Mouse (Mus musculus) liver, embryonic 12.5 days (tissue): ENCODE results near the gene Gtsf1l. TPM values are rescaled to one million over a fixed set of nuclear protein-coding genes. Genes with fewer than 3 reads are reported as not detected.

Source experiments
- ATAC-seq: fragments of 200-750 bp; cut with Nextera tagmentation; 2 replicates; pipeline ENCODE4 v1.8.0; 2017; ENCODE audit warnings: moderate number of reproducible peaks, mild to moderate bottlenecking, moderate library complexity
- H3K27ac ChIP-seq: fragments of 300-500 bp; sonication (generic); 2 replicates; pipeline ENCODE4 v1.5.1; 2016; ENCODE audit warnings: mild to moderate bottlenecking
- H3K27me3 ChIP-seq: fragments of 300-500 bp; sonication (generic); replicated peaks from 2 replicates; pipeline ENCODE4 v1.6.1; 2016; ENCODE audit warnings: mild to moderate bottlenecking, moderate library complexity
- H3K36me3 ChIP-seq: fragments of 300-500 bp; sonication (generic); 2 replicates; pipeline ENCODE4 v1.6.1; 2016; ENCODE audit warnings: mild to moderate bottlenecking, moderate library complexity
- H3K4me1 ChIP-seq: fragments of 300-500 bp; sonication (generic); 2 replicates; pipeline ENCODE4 v1.6.1; 2016
- H3K4me2 ChIP-seq: fragments of 300-500 bp; sonication (generic); 2 replicates; pipeline ENCODE4 v1.6.1; 2016; ENCODE audit warnings: mild to moderate bottlenecking, moderate library complexity
- H3K4me3 ChIP-seq: fragments of 300-500 bp; sonication (generic); 2 replicates; pipeline ENCODE4 v1.5.1; 2016; ENCODE audit warnings: mild to moderate bottlenecking, moderate library complexity
- H3K9ac ChIP-seq: fragments of 300-500 bp; sonication (generic); 2 replicates; pipeline ENCODE4 v1.6.1; 2016; ENCODE audit warnings: mild to moderate bottlenecking, moderate library complexity
- H3K9me3 ChIP-seq: fragments of 300-500 bp; sonication (generic); replicated peaks from 2 replicates; pipeline ENCODE4 v1.6.1; 2016; ENCODE audit warnings: mild to moderate bottlenecking, moderate library complexity
- WGBS: fragments of 180-500 bp; shearing (Covaris S2); methylation state at CpG from one replicate; pipeline ENCODE4 v1.1.7; 2016; ENCODE audit not compliant: insufficient replicate concordance; 5-methylcytosine and 5-hydroxymethylcytosine counted together
- polyA plus RNA-seq: library from polyadenylated mRNA; unstranded; fragments of >200 nt; fragmentation: Nextera tagmentation; extraction: Ambion mirVana; gene quantifications from 2 replicates; pipeline ENCODE4 v1.2.1, GENCODE M21; 2016

Gtsf1l gene
- polyA plus RNA-seq, 1 experiment from 2014 or later = not detected

GRCm38 (mm10) chr2:163084519-163084918 is 3.1 kb downstream of the Gtsf1l start:
- Histone ChIP-seq H3K27me3 (no peaks in the 10 kb centered on the region), H3K9ac (no peak overlapping the region), H3K4me1 (0 out of 2 replicates have a peak, but pooled peaks cover 3% of the 10 kb centered on the region), H3K36me3 (peaks cover 50% of the 10 kb centered on the region), H3K9me3 (no peaks in the 10 kb centered on the region), H3K4me3 (no peak overlapping the region), H3K4me2 (no peak overlapping the region), H3K27ac (no peak overlapping the region)
- no peak for ATAC-seq
- WGBS = 83% methylated on average over 3 of the region's 3 CpGs

GRCm38 (mm10) chr2:163082591-163082990 is 5.1 kb downstream of the Gtsf1l start:
- H3K4me1 ChIP-seq = 0 out of 2 replicates have a peak, but pooled peaks cover 3% of the 10 kb centered on the region
- no peak overlapping the region for H3K4me2 ChIP-seq
- H3K36me3 ChIP-seq = peaks cover 70% of the 10 kb centered on the region
- H3K9ac ChIP-seq = no peak overlapping the region
- peak; percentile 24 for ATAC-seq
- 58% methylated on average over 5 of the region's 5 CpGs for WGBS
- H3K27me3 ChIP-seq = no peaks in the 10 kb centered on the region
- H3K4me3 ChIP-seq = no peak overlapping the region
- no peaks in the 10 kb centered on the region for H3K9me3 ChIP-seq
- no peak overlapping the region for H3K27ac ChIP-seq

GRCm38 (mm10) chr2:163079041-163079440 is 8.6 kb downstream of the Gtsf1l start:
- H3K4me2 ChIP-seq = no peak overlapping the region
- H3K4me3 ChIP-seq = no peak overlapping the region
- H3K9ac ChIP-seq = no peak overlapping the region
- H3K9me3 ChIP-seq = no peaks in the 10 kb centered on the region
- 90% methylated on average over 4 of the region's 4 CpGs for WGBS
- peaks cover 93% of the 10 kb centered on the region for H3K36me3 ChIP-seq
- no peak for ATAC-seq
- H3K27me3 ChIP-seq = no peaks in the 10 kb centered on the region
- peaks cover 3% of the 10 kb centered on the region; the same call in 1 of the 2 replicates for H3K4me1 ChIP-seq
- H3K27ac ChIP-seq = no peak overlapping the region

GRCm38 (mm10) chr2:163075234-163075633 is 12.4 kb downstream of the Gtsf1l start:
- Histone ChIP-seq H3K27me3 (no peaks in the 10 kb centered on the region), H3K27ac (no peak overlapping the region), H3K9ac (no peak overlapping the region), H3K4me1 (no peaks in the 10 kb centered on the region; the same call in 1 of the 2 replicates), H3K9me3 (no peaks in the 10 kb centered on the region), H3K36me3 (peaks cover 98% of the 10 kb centered on the region), H3K4me2 (no peak overlapping the region), H3K4me3 (no peak overlapping the region)
- ATAC-seq = no peak
- WGBS = 83% methylated on average over 3 of the region's 3 CpGs

GRCm38 (mm10) chr2:163074808-163075207 is 12.8 kb downstream of the Gtsf1l start:
- peaks cover 99% of the 10 kb centered on the region for H3K36me3 ChIP-seq
- no peaks in the 10 kb centered on the region; the same call in 1 of the 2 replicates for H3K4me1 ChIP-seq
- no peaks in the 10 kb centered on the region for H3K27me3 ChIP-seq
- no peak for ATAC-seq
- H3K27ac ChIP-seq = no peak overlapping the region
- H3K9me3 ChIP-seq = no peaks in the 10 kb centered on the region
- WGBS = 88% methylated on average over 12 of the region's 12 CpGs
- H3K9ac ChIP-seq = no peak overlapping the region
- H3K4me2 ChIP-seq = no peak overlapping the region
- no peak overlapping the region for H3K4me3 ChIP-seq

- no peak overlapping the region for H3K9ac ChIP-seq
- H3K4me3 ChIP-seq = no peak overlapping the region
- no peak overlapping the region for H3K4me2 ChIP-seq
- no peaks in the 10 kb centered on the region for H3K9me3 ChIP-seq
- 83% methylated on average over 7 of the region's 7 CpGs for WGBS
- no peak overlapping the region for H3K27ac ChIP-seq
- peaks cover 99% of the 10 kb centered on the region for H3K36me3 ChIP-seq
- H3K27me3 ChIP-seq = no peaks in the 10 kb centered on the region
- ATAC-seq = no peak
- H3K4me1 ChIP-seq = no peaks in the 10 kb centered on the region; the same call in 1 of the 2 replicates
Measured at GRCm38 (mm10) chr2:163074006-163074405, 13.6 kb downstream of the Gtsf1l start.

- H3K4me1 ChIP-seq = no peaks in the 10 kb centered on the region; the same call in 1 of the 2 replicates
- H3K4me2 ChIP-seq = no peak overlapping the region
- no peak overlapping the region for H3K9ac ChIP-seq
- peaks cover 99% of the 10 kb centered on the region for H3K36me3 ChIP-seq
- no peaks in the 10 kb centered on the region for H3K27me3 ChIP-seq
- no peaks in the 10 kb centered on the region for H3K9me3 ChIP-seq
- 90% methylated on average over 9 of the region's 9 CpGs for WGBS
- H3K27ac ChIP-seq = no peak overlapping the region
- no peak for ATAC-seq
- H3K4me3 ChIP-seq = no peak overlapping the region
Measured at GRCm38 (mm10) chr2:163073023-163073757, 14.5 kb downstream of the Gtsf1l start.

- no peak overlapping the region for H3K9ac ChIP-seq
- no peaks in the 10 kb centered on the region for H3K4me1 ChIP-seq
- H3K9me3 ChIP-seq = no peaks in the 10 kb centered on the region
- H3K27me3 ChIP-seq = no peaks in the 10 kb centered on the region
- ATAC-seq = 0 out of 2 replicates have a peak, but pooled peaks have one; percentile 26
- H3K36me3 ChIP-seq = peaks cover 99% of the 10 kb centered on the region
- WGBS = 84% methylated on average over 3 of the region's 3 CpGs
- H3K27ac ChIP-seq = no peak overlapping the region
- H3K4me2 ChIP-seq = no peak overlapping the region
- H3K4me3 ChIP-seq = no peak overlapping the region
Measured at GRCm38 (mm10) chr2:163071590-163071989, 16.1 kb downstream of the Gtsf1l start.

GRCm38 (mm10) chr2:163070213-163070612 is 17.4 kb downstream of the Gtsf1l start:
- Histone ChIP-seq H3K4me3 (no peak overlapping the region), H3K9me3 (no peaks in the 10 kb centered on the region), H3K27me3 (no peaks in the 10 kb centered on the region), H3K4me1 (no peaks in the 10 kb centered on the region), H3K27ac (no peak overlapping the region), H3K9ac (no peak overlapping the region), H3K36me3 (peaks cover 100% of the 10 kb centered on the region), H3K4me2 (no peak overlapping the region)
- WGBS = 82% methylated on average over 3 of the region's 3 CpGs
- no peak for ATAC-seq

- H3K9me3 ChIP-seq = no peaks in the 10 kb centered on the region
- no peak overlapping the region for H3K4me3 ChIP-seq
- WGBS = 55% methylated on average over 1 of the region's 1 CpGs
- ATAC-seq = no peak
- no peaks in the 10 kb centered on the region for H3K4me1 ChIP-seq
- H3K9ac ChIP-seq = no peak overlapping the region
- H3K27me3 ChIP-seq = no peaks in the 10 kb centered on the region
- no peak overlapping the region for H3K4me2 ChIP-seq
- peaks cover 100% of the 10 kb centered on the region for H3K36me3 ChIP-seq
- no peak overlapping the region for H3K27ac ChIP-seq
Measured at GRCm38 (mm10) chr2:163067233-163067632, 20.4 kb downstream of the Gtsf1l start.

- Histone ChIP-seq H3K36me3 (peaks cover 100% of the 10 kb centered on the region), H3K4me1 (peaks cover 3% of the 10 kb centered on the region), H3K27ac (no peak overlapping the region), H3K4me2 (no peak overlapping the region), H3K9me3 (no peaks in the 10 kb centered on the region), H3K4me3 (no peak overlapping the region), H3K27me3 (no peaks in the 10 kb centered on the region), H3K9ac (no peak overlapping the region)
- ATAC-seq = no peak
- 87% methylated on average over 6 of the region's 6 CpGs for WGBS
Measured at GRCm38 (mm10) chr2:163066326-163066725, 21.3 kb downstream of the Gtsf1l start.

GRCm38 (mm10) chr2:163062119-163062508 is 25.5 kb downstream of the Gtsf1l start:
- Histone ChIP-seq H3K27ac (0 out of 2 replicates have a peak overlapping the region, but pooled peaks have one; percentile 28), H3K9me3 (no peaks in the 10 kb centered on the region), H3K4me1 (peaks cover 34% of the 10 kb centered on the region), H3K9ac (no peak overlapping the region), H3K4me2 (no peak overlapping the region), H3K36me3 (peaks cover 86% of the 10 kb centered on the region), H3K27me3 (no peaks in the 10 kb centered on the region), H3K4me3 (no peak overlapping the region)
- ATAC-seq = no peak
- 78% methylated on average over 6 of the region's 6 CpGs for whole genome bisulfite sequencing
